Mouse (Mus musculus) thymus, postnatal 4 days (tissue): Measurements from ENCODE around the gene Reg2.
"Not testable (repeated sequence)": the region's sequence is repeated elsewhere in the genome, so short reads cannot be mapped to it uniquely, and the experiment has no call there.

Experiments used
- DNase-seq: peaks from one replicate; pipeline ENCODE4 v3.0.0; 2021

The Reg2 gene

DNA sequence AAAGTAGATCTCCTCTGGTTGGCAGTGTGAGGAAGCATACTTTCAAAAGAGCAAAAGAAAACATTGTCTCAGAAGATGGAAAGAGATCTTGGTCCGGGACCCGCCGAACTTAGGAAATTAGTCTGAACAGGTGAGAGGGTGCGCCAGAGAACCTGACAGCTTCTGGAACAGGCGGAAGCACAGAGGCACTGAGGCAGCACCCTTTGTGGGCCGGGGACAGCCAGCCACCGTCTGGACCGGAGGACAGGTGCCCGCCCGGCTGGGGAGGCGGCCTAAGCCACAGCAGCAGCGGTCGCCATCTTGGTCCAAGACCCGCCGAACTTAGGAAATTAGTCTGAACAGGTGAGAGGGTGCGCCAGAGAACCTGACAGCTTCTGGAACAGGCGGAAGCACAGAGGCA is at the start of gene Reg2:
Gene Reg2 (plus strand): TSS at position 301 of the 400 bp plus-strand sequence.
- not testable (repeated sequence) for DNase-seq

DNA sequence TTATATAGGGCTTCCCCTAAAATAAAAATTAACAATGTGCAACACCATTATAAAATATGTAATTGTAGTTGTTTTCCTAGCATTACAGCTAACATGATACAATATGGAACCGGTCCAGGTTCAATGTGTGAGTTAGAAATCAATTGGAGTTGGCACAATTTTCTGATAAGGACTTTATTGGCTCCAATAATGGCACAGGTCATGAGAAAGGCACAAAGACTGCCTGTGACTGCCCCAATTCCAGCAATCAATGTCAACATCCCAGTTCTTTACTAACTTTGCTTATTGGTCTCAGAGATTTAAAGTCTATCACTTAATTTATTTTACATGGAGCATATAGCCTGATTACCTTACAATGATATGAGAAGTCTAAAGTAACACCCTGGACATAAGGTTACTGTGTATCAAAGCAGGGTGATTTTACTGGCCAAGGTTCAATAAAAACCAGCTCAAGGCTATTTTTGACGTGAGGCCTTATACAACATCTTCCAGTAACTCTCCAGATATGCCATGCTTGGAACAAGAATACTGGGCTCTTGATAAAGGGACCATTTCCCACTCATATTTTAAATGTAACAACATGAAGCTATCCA is 33.4 kb upstream of the Reg2 start:
- DNase-seq, result no peak

DNA sequence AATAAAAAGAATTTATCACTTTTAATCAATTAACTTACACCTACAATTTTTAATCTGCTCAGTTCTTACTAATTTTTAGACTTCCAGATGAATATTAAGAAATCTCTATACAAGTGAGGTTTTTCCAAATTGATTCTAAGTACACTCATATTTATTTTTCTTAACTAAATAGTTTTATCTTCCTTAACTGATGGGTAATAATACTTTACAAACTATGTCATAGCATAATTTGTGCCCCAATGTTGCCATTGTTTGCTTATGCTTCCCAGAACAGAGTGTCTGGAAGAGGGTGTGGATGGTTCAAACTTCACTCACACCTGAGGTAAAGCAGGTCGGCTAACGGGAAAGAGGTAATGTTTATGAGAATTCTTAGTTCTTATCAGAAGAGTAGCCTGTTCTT is 25.1 kb upstream of the Reg2 start, which contains the start of gene Reg3b:
Gene Reg3b (plus strand): TSS at position 301 of the 400 bp plus-strand sequence.
- no peak for DNase-seq

DNA sequence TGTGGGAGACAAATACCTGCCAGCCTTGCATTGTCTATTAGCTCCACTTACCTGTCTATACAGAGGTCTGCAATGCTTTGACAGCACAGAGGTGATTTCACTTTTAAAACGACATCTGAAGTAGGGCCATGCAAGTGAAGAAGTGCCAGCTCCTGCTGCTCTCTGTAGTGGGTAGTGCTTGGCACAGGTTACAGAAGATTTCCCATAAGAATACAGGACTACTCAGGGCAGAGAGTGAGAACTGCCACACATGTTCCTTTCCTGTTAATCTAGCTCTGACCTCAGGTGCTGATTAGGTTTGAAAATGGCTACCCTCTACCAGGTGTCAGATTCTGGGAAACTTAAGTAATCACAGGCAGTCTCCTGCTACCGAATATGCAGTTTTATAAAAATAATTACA is 16.7 kb upstream of the Reg2 start, which contains the start of gene Reg3d:
Gene Reg3d (minus strand): TSS at position 101 of the 400 bp plus-strand sequence.
- DNase-seq, result no peak

DNA sequence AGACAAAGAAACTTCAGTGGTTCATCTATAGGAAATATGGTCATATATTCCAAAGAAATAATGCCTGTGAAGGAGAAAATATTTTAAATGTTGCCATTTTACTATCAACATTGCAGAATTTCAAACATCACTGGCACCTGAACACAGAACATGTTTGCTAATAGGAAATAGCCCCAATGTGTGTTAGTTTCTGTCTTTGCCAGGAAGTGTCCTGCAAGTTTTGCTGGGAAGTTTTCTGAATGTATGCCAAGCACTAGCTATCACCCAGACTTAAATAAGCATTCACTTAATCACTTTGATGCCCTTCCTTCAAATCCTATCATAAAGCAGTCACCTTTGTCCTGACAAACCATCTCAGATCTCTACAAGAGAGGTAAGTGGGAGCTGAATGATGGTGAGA is 15.0 kb upstream of the Reg2 start, which contains the start of gene Reg3a:
Gene Reg3a (plus strand): TSS at position 301 of the 400 bp plus-strand sequence.
- no peak for DNase-seq

DNA sequence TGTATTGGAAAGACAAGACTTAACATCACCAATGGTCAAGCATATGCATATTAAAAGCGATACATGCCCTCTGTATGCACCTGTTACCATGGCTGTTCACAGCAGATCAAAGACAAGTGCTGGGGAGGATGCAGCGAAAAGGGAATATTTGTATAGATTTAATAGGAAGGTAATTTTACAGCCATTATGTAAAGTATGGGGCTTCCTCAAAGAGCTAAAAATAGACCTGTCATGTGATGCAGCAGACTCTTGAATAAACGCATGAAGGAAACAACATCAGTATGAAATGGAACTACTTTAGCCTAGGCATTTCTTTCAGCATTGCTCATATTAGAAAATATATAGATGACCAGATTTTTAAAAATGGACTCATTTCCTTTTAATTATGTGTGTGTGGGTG is 9.8 kb upstream of the Reg2 start:
- DNase-seq, result no peak

DNA sequence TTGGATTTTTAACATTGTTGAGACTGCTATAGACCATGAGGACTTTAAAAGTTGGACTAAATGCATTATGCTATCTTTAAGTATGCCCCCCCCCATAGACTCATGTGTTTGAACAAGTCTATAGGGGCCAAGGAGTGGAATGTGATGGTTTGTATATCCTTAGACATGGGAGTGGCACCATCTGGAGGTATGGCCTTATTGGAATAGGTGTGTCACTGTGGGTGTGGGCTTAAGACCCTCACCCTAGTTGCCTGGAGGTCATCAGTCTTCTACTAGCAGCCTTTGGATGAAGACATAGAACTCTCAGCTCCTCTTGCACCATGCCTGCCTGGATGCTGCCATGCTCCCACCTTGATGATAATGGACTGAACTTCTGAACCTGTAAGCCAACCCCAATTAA is 27.0 kb downstream of the Reg2 start, which contains the start of gene Reg1:
Gene Reg1 (plus strand): TSS at position 301 of the 400 bp plus-strand sequence.
- not testable (repeated sequence) for DNase-seq

DNA sequence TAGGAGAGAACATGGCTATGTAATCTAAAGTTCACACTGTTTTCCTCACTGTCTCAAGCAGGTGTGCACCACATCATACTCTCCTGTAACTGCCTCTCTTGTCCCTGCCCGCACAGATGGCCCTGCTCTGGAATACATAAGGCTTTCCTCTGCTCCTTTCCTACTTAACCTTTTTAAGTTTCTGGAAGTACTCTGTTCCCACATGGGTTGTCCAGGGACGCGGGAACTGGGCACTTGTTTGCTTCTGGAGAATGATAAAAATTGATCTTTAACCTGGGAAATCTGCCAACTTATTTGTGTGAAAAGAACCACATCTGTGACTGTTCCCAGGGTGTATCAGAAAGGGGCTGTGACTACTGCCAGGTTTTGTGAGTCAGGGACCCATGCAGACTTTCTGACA is 30.1 kb downstream of the Reg2 start:
- DNase-seq, result no peak

DNA sequence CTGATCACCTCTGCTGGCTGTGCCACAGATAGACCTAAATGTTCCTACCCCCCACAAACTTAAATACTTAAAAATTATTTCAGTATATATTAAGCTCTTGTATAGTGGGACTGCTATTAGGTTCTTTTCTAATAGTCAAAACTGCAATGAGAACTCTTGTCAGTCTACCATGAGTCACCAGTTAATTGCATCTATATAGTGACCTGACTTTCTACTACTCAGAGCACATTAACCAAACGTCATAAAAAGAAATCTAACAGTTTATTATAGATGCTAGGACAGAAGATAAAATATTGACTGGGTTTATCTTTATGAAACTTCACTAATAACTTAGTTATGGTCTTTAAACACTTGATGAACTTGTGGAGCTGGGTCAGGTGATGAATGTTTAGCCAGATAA is 51.8 kb downstream of the Reg2 start:
- no peak for DNase-seq

DNA sequence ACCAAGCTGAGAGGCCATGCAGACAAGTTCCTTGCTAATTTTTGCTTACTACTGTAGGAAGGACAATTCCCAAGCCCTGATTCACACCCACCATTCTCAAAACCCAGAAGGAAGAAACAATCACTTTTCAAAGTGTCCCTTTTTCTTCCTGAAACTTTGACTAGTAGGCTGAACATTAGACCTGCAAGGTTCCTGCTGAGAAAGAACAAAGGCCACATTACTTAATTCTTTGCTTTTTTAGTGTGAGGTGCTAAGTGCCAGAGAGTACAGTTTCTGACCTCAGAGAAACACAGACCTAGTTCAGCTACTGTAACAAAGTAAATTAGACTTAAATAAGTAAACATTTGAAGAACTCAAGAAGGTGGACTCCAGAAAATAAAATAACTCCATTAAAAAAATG is 53.0 kb downstream of the Reg2 start:
- no peak for DNase-seq

DNA sequence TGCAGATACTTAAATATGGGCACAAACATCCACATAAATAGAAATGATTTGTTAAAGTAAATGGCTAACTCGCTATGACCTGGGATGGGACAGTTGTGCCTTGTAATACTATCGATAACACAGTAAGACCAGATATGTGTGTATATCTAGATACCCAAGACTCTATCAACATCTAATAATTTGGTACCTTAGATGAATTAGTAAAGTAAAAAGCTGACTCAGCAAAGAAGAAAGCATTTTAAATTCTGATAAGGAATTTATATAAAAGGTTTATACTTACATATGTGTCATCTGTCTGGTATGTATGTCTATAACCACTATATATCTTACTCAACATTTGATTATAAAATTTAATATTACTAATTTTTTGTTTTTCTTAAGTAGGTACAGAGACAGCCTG is 57.4 kb downstream of the Reg2 start:
- DNase-seq, result no peak
